Mouse (Mus musculus) kidney, postnatal 0 days (tissue): Measurements from ENCODE around the gene Pik3r2. TPM values are rescaled to one million over a fixed set of nuclear protein-coding genes. Genes with fewer than 3 reads are reported as not detected.

Source experiments
- ATAC-seq: fragments of 200-750 bp; cut with Nextera tagmentation; replicated peaks from 2 replicates; pipeline ENCODE4 v1.8.0; 2017; ENCODE audit warnings: low read depth, moderate number of reproducible peaks, moderate TSS enrichment, moderate library complexity; ENCODE audit not compliant: low FRiP score
- DNase-seq: peaks from one replicate; pipeline ENCODE4 v3.0.0-alpha.2; 2016; ENCODE audit warnings: low spot score
- H3K27ac ChIP-seq: fragments of 300-500 bp; sonication (generic); 2 replicates; pipeline ENCODE4 v1.5.1; 2014; ENCODE audit warnings: mild to moderate bottlenecking
- H3K27me3 ChIP-seq: fragments of 300-500 bp; sonication (generic); 2 replicates; pipeline ENCODE4 v1.6.1; 2014; ENCODE audit warnings: low read length, mixed read lengths; ENCODE audit not compliant: insufficient read depth
- H3K36me3 ChIP-seq: fragments of 300-500 bp; sonication (generic); 2 replicates; pipeline ENCODE4 v1.6.1; 2014; ENCODE audit warnings: low read length, mixed read lengths; ENCODE audit not compliant: insufficient read depth
- H3K4me1 ChIP-seq: fragments of 300-500 bp; sonication (generic); replicated peaks from 2 replicates; pipeline ENCODE4 v1.6.1; 2014; ENCODE audit warnings: antibody characterized with exemption, low read length, mixed read lengths; ENCODE audit not compliant: insufficient read depth
- H3K4me2 ChIP-seq: fragments of 300-500 bp; sonication (generic); 2 replicates; pipeline ENCODE4 v1.6.1; 2014; ENCODE audit warnings: mild to moderate bottlenecking, low read length, moderate library complexity, mixed read lengths
- H3K4me3 ChIP-seq: fragments of 300-500 bp; sonication (generic); replicated peaks from 2 replicates; pipeline ENCODE4 v1.5.1; 2014; ENCODE audit warnings: low read depth, low read length
- H3K9ac ChIP-seq: fragments of 300-500 bp; sonication (generic); 2 replicates; pipeline ENCODE4 v1.6.1; 2014; ENCODE audit warnings: low read depth, low read length
- H3K9me3 ChIP-seq: fragments of 300-500 bp; sonication (generic); replicated peaks from 2 replicates; pipeline ENCODE4 v1.6.1; 2016; ENCODE audit warnings: low read length, inconsistent platforms, mixed read lengths
- CTCF ChIP-seq: IDR thresholded peaks from 2 replicates; pipeline ENCODE4 v1.5.1; 2016; ENCODE audit warnings: antibody characterized with exemption, low read depth, mild to moderate bottlenecking, moderate library complexity
- WGBS: fragments of 180-500 bp; shearing (Covaris S2); extraction: QIAGEN DNeasy Blood & Tissue Kit; methylation state at CpG from one replicate; pipeline ENCODE4 v1.1.7; 2014; 5-methylcytosine and 5-hydroxymethylcytosine counted together
- polyA plus RNA-seq: library from polyadenylated mRNA; unstranded; fragments of >200 nt; fragmentation: Nextera tagmentation; extraction: Ambion mirVana; gene quantifications from 2 replicates; pipeline ENCODE4 v1.2.1, GENCODE M21; 2015

Gene Pik3r2
- polyA plus RNA-seq, 1 experiment from 2014 or later: 43.8 TPM

GRCm38 (mm10) chr8:70752000-70752764 is 24.3 kb downstream of the Pik3r2 start:
- Histone ChIP-seq H3K27ac (peak overlapping the region; percentile 90), H3K4me1 (peaks cover 23% of the 10 kb centered on the region), H3K4me2 (peak overlapping the region; percentile 44; the same call in 1 of the 2 replicates), H3K27me3 (no peaks in the 10 kb centered on the region), H3K9me3 (no peaks in the 10 kb centered on the region), H3K4me3 (no peak overlapping the region), H3K36me3 (0 out of 2 replicates have a peak, but pooled peaks cover 6% of the 10 kb centered on the region), H3K9ac (peak overlapping the region; percentile 41; the same call in 1 of the 2 replicates)
- TF ChIP-seq CTCF: peak; percentile 80
- ATAC-seq (no peak), DNase-seq (peak; percentile 84)
- WGBS: 22% methylated on average over 11 of the region's 11 CpGs

DNA sequence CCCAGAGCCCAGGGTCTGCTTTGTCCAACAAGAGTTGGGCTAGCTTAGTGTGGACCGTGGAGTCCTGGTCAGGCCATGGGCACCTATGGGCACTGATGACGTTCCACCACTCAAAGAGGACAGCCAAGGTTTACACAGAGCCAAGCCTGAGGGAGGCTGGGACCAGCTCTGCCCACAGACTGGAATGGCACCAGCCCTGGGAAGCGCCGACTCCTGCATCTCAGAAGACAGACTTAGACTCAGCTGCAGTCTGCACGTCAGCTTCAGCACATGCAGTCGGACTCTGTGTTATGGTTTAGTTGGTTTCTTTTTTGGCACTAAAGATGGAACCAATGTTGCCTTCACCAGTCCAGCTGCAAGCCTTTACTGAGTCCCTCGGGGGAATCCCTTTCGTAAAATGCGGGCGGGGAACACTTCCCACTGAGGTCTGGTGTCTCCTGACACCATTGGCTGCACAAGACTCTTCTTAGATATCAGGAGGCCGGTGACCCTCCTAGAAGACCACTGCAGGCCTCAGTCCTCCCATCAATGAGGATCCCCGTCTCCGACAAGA is 26.3 kb downstream of the Pik3r2 start:
- Histone ChIP-seq H3K9ac (no peak overlapping the region), H3K36me3 (no peaks in the 10 kb centered on the region), H3K9me3 (no peaks in the 10 kb centered on the region), H3K4me2 (no peak overlapping the region), H3K27me3 (no peaks in the 10 kb centered on the region), H3K27ac (no peak overlapping the region), H3K4me1 (peaks cover 19% of the 10 kb centered on the region), H3K4me3 (no peak overlapping the region)
- ATAC-seq (no peak), DNase-seq (no peak)
- WGBS: 79% methylated on average over 13 of the region's 13 CpGs
- TF ChIP-seq CTCF: no peak

- no peak for TF ChIP-seq CTCF
- Histone ChIP-seq H3K4me2 (no peak overlapping the region), H3K4me1 (peaks cover 22% of the 10 kb centered on the region), H3K27me3 (no peaks in the 10 kb centered on the region), H3K9ac (no peak overlapping the region), H3K27ac (no peak overlapping the region), H3K36me3 (no peaks in the 10 kb centered on the region), H3K9me3 (no peaks in the 10 kb centered on the region), H3K4me3 (no peak overlapping the region)
- ATAC-seq (no peak), DNase-seq (no peak)
- WGBS: 84% methylated on average over 19 of the region's 19 CpGs
Measured at GRCm38 (mm10) chr8:70749097-70749674, 27.3 kb downstream of the Pik3r2 start.

DNA sequence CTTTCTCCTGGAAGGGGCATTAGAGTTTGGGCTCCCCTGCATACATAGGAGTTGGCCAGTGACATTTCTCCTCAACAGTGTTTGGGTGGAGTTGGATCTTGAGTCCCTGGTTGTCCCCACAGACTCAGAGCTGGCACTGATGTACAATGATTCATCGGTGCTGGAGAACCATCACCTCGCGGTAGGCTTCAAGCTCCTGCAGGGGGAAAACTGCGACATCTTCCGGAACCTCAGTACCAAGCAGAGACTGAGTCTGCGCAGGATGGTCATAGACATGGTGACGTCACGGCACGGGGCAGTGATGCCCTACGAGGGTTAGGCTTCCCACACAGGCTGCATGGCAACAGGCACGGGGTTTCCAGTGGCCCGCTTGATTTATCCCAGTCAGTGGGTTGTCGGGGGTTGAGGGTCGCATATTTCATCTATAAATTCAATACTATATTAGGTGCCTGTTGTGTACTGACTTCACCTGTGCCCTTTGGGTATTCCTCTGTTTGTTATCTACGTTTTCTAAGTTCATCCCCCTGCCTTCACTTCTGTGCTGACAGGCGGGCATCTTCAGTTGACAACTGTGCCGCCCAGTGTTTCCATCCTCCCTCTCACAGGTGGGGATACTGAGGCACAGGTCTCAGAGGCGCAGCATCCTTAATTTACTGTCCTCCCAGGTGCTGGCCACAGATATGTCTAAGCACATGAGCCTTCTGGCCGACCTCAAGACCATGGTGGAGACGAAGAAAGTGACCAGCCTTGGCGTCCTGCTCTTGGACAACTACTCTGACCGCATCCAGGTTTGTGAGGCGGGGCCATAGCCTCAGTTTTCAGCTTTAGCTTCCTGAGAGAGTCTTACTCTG is 28.0 kb downstream of the Pik3r2 start:
- H3K27me3 ChIP-seq: 0 out of 2 replicates have a peak, but pooled peaks cover 3% of the 10 kb centered on the region

DNA sequence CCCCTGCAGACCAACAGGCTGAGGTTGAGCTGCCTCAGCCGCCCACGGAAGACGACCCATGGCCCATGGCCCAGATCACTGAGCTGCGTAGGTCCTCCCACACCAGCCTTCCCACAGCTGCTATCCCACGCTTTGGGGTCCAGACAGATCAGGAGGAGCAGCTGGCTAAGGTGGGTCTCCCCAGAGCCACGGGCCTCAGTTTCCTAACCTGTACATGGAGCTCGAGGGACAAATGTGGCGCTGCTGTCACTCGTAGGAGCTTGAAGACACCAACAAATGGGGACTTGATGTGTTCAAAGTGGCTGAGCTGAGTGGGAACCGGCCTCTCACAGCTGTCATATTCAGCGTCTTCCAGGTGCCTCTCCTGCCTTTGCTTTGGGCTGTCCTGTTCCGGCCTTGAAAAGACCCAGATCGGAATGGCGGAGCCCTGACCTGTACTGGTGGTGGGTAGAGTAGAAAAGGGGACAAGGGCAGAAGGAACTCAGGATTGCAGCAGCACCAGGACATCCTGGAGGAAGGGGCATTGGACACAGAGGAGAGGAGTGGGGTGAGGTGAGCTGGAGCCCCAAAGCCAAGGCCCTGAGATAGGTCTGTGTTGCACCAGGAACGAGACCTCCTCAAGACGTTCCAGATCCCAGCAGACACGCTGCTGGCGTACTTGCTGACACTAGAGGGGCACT is 29.2 kb downstream of the Pik3r2 start:
- no peak overlapping the region for H3K4me2 ChIP-seq
- H3K27me3 ChIP-seq: 0 out of 2 replicates have a peak, but pooled peaks cover 6% of the 10 kb centered on the region
- no peak overlapping the region for H3K4me3 ChIP-seq
- no peaks in the 10 kb centered on the region for H3K36me3 ChIP-seq
- ATAC-seq (no peak), DNase-seq (no peak)
- WGBS: 72% methylated on average over 18 of the region's 18 CpGs
- H3K4me1 ChIP-seq: peaks cover 22% of the 10 kb centered on the region; the same call in 1 of the 2 replicates
- H3K9ac ChIP-seq: no peak overlapping the region
- H3K27ac ChIP-seq: no peak overlapping the region
- H3K9me3 ChIP-seq: no peaks in the 10 kb centered on the region
- TF ChIP-seq CTCF: no peak

More for the DNA sequence above, 28.0 kb downstream of the Pik3r2 start:
- Histone ChIP-seq H3K4me2 (no peak overlapping the region), H3K9ac (no peak overlapping the region), H3K27ac (no peak overlapping the region), H3K4me1 (peaks cover 25% of the 10 kb centered on the region; the same call in 1 of the 2 replicates), H3K9me3 (no peaks in the 10 kb centered on the region), H3K36me3 (no peaks in the 10 kb centered on the region), H3K4me3 (no peak overlapping the region)
- ATAC-seq: no peak
- no peak for TF ChIP-seq CTCF
- 87% methylated on average over 23 of the region's 23 CpGs for WGBS
- DNase-seq: no peak
